Mouse (Mus musculus): ENCODE data around the gene Fbxo21.

DNA sequence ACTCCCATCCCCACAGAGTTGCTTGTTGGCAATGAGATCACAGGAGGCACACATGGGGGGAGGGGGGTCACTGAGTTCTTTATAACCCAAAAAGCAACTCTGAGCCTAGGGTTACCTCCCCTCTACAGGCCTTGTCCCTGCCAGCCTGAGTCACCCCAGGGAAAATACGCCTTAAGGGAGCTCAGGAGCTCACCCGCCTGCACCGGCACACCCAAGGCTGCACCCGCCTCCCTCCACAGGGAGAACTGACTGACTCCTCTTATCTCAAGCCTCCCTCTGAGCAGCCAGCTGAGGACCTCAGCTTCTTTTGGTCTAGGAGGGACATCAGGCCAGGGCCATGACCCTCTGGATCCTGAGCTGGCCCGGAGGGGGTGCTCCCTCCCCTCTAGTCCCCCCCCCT lies 54.5 kb downstream of the Fbxo21 start:
- no peak for TF ChIP-seq POLR2A (IDR thresholded peaks at IDR 0.05; ENCODE audit: control insufficient read depth, low read depth, low read length)
- TF ChIP-seq CTCF (IDR thresholded peaks at IDR 0.05; ENCODE audit: control insufficient read depth, insufficient read depth, insufficient replicate concordance, low read depth, low read length), result no peak
